Mouse (Mus musculus) heart, adult 18-20 months (tissue): ENCODE results near the gene Wnt11. TPM values are rescaled to one million over a fixed set of nuclear protein-coding genes. Genes with fewer than 3 reads are reported as not detected.

ENCODE experiments used
- DNase-seq, 2 experiments: peaks; one replicate each; pipeline ENCODE4 v3.0.0; 2021 to 2022; ENCODE audit warnings: mixed read lengths in 1 of 2
- long read RNA-seq, 2 experiments: library from polyadenylated mRNA; stranded (forward); transcript quantifications; one replicate each; pipeline ENCODE4 v2.0.0; 2021
- total RNA-seq, 2 experiments: library from RNA; stranded (reverse); gene quantifications; 2 replicates each; pipeline ENCODE4 v1.2.3; 2021

Gene Wnt11
- total RNA-seq: 1 to 10 TPM; 5.2 to 5.8 TPM
- long read RNA-seq, experiment 1, partial matches to known transcripts: 1 of 4 reads
- long read RNA-seq, experiment 1, other reads (novel, unspliced or antisense): 3 of 4 reads
- long read RNA-seq, experiment 2, partial matches to known transcripts: 0 of 1 reads
- long read RNA-seq, experiment 2, other reads (novel, unspliced or antisense): 1 of 1 reads

- peak; percentile 70 to 75 for DNase-seq
Measured at GRCm38 (mm10) chr7:98834711-98835321, at the start of gene Wnt11. Gene Wnt11 (plus strand): TSS chr7:98835112.

- DNase-seq: no peak
Measured at GRCm38 (mm10) chr7:98786792-98787612, 47.9 kb upstream of the Wnt11 start.

DNA sequence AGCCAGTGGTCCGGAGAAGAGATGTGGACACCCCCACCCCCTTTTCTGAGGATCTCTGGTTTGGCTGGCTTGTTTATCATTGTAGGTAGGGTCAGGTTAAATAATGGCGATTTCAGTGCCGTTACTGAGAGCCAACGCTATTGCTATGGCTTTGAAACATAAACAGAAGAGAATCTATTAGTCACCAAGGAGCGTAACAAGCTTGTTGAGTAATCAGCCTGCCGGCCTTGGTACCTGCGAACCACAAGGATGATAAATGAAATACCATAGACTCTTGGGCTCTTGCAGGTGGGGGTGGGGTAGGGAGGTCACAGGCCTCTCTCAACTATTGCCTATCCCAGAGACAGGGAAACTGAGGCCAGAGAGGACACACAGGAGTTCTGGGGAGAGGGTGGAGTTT, 46.2 kb upstream of the Wnt11 start:
- DNase-seq: no peak

- DNase-seq: peak; percentile 49 to 73
Measured at GRCm38 (mm10) chr7:98789121-98789520, 45.8 kb upstream of the Wnt11 start.

DNA sequence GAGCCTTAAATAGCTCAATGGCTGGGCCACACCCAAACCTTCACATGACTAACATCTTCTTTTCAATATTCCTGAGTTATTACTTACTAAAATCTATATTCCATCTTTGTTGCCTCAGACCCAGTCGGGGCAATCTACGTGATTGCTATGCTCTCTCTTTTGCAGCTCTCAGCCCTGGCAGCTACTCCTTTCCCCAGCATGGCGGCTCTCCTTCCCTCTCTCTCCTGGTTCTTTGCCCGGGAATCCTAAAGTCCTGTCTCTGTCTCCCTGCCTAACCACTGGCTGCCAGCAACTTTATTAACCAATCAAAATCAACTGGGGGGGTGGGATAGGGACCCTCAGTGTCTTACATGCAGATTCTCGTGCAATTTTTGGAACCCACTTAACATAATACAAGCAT, 43.0 kb upstream of the Wnt11 start:
- no peak for DNase-seq

DNA sequence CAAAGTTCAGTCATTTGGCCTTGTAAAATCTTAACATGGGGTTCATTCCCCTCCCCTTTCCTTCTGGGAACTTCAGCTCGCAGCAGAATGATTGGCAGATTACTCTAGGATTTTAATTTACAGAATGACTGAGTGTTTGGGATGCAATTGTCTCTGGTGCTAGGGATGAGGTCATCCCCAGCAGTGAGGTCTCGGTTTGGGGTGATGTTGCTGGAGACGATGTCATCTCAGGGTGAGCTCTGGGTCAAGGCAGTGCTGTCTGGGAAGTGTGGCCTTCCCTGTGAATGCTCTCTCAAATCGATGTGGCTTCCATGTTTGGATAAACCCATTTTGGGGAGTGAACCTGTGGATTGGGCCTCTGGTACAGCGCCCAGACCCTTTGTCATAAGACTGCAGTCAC, 41.1 kb upstream of the Wnt11 start:
- DNase-seq: no peak

DNA sequence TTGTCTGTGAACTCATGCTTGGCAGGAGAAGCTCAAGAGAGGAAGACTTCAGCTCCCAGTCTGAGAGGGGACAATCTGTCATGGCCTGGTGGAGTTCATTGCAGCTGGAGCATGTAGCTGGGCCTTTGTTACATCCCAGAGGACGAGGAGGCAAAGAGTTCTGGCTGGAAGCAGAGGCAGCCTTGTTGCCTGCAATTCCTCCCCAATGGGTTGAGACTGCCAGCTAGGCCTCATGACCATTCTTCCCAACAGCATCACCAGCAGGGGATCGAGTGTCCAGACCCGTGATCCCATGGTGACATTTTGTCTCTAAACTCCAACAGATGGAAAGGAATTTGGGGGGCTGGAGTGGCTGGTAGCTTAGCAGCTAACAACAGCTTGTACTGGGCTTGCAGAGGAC, 40.5 kb upstream of the Wnt11 start:
- DNase-seq: peak; percentile 52 to 74

DNA sequence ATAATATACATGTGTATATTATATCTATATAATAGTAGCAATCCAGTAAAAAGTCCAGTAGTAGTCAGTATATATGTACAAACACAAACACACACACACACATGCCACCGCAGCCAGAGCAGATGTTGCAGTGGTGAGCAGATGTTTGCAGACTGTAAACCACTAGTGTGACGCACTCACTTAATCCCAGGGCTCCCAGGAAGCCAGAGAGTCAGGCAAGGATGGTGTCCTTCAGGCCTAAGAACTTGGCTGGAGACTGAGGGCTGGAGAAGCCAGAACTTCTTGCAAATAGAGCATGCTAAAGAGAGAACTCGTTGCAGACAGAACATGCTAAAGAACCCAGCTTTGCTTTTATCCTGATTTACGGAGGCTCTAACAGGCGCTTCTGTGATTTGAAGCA, 39.3 kb upstream of the Wnt11 start:
- DNase-seq: peak in 1 of 2 experiments; percentile 63

DNA sequence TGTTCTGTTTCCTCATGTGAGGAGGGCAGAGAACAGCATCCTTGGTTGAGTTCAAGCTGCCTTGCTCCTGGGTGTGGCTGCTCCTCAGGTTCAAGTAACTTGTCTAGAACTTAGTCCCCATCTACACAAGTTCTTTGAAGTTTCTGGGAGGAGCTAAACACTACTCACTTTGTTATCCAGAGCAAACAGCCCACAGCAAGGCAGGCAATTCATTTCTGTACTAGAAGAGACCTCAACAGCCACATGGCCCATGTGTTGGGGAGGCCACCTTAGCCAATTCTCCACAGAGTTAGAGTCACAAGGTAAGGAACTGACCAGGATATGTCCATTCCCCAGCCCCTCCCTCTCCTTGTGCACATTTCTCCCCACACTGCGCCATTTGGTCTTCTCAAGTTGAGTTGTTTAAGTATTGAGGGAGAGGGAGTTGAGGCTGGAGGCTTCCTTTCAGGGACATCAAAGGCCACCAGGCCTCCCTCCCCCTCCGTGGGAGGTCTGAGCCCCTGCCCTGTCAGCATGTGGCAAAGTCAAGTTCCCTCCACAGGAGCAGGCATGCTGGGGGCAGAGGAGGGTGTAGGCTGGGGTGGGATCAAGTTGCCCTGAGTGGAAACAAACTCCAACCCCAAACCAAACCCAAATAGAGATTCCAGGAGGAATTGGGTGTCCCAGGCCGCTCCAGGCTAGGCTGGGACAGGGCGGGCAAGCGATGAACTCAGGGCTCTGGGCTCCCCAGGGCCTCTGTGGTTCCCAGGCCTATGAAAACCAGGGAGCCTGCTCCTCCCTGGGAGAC, 37.4 kb upstream of the Wnt11 start:
- no peak for DNase-seq

- no peak for DNase-seq
Measured at GRCm38 (mm10) chr7:98798134-98798417, 36.8 kb upstream of the Wnt11 start.

DNA sequence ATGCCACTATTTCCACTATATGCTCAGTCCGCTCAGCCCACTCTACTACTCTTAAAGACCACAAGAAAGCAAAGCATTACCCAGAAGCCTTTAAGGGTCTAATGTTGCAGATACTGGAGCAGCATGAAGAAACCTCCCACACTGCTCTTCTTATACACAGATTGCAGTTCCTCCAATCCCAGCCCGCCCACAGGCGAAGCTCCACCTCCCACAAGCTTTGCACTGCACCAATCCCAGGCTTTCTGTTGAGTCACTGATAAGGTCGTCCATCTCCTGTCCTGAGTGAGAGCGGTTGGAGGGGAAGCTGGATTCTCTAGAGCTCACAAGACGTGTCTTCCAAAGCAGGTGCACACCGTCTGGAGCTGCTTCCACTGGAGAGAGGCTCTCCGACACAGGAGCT, 34.5 kb upstream of the Wnt11 start:
- no peak for DNase-seq

- DNase-seq: peak; percentile 54 to 72
Measured at GRCm38 (mm10) chr7:98801086-98801485, 33.8 kb upstream of the Wnt11 start.

DNA sequence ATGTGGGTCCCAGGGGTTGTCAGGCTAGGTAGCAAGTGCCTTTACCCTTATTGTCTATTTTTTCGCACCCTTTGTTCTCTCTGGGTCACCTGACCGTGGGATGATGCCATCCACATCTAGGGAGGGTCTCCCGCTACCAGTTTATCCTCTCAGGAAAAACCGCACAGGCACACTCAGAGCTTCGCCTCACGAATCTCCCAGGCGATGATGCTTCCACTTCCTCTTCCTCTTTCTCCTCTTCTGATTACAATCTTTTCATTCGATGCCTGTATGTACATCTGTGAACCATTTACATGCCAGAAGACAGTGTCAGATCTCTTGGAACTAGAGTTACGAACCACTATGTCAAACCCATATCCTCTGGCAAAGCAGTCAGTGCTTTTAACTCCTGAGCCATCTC, 31.7 kb upstream of the Wnt11 start:
- no peak for DNase-seq

- DNase-seq: no peak
Measured at GRCm38 (mm10) chr7:98804841-98805772, 29.8 kb upstream of the Wnt11 start.

DNA sequence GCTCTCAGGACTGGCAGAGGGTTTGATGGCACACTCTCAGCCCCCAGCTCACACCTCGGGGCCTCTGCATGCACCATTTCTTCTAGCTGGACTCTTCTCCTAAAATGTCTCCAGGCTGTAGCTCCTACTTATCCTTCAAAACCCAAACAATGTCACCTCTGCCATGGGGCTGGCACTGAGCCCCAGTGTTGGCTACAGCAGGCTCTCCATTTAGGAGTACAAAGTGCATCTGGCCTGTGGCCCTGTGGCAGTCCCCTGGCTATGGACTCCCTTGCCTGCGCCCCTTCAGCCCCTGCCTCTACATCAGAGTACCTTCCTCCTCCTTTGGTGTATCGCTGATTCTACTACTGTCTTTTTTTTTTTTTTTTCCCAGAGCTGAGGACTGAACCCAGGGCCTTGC, 28.0 kb upstream of the Wnt11 start:
- no peak for DNase-seq

- no peak for DNase-seq
Measured at GRCm38 (mm10) chr7:98809372-98809771, 25.5 kb upstream of the Wnt11 start.

DNA sequence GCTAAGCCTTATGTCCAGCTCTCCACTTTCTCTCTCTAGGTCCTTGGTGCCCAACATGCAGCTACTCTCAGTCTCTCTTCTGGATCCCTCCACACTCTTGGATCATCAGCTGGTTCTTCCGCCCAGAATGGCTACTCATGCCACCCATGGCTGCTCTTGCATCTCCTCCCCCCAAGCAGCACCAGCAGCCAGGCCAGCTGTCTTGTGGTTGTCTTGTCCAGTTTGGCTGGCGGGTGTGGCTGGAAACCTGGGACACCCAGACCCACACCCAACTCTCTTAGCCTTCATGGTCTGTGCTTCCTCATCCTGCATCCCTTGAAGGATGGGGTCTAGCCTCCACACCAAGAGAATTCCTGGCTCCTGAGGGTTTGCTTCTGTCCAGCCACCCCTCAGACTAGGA, 24.3 kb upstream of the Wnt11 start:
- no peak for DNase-seq

DNA sequence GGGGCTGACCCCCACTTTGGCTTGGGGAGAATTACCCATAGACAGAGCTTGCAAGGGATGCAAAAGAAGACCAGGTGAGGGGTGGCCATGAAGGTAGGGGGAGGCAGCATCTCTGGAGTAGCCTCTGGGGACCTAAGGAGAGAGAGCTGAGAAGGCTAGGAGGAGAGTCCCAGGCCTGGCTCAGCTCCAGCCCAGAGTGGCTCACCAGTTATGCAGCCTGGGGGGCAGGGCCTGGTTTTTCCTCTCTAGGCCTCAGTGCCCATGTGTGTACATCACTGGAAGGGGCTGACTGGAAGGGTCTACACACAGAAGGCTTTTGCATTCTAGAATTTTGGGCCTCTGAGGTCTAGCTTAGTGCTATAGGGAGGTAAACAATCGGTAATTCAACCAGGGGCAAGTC, 14.4 kb upstream of the Wnt11 start:
- no peak for DNase-seq

DNA sequence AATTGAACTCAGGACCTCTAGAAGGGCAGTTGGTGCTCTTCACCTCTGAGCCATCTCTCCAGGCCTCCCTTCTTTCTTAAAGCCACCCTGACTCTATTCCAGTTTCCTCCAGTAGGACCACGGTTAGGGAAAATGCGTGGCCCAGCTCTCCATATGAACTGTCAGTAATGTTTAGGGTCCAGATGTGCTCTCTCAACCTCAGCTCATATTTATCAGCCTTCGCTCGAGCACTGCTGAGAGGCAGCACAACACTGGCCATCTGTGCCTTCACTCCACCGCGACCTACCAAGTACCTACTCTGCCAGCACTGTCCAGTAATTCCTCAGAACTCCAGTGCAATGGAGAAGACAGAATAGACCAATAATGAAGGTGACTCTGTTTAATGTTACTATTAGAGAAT, 12.0 kb upstream of the Wnt11 start:
- DNase-seq: no peak

DNA sequence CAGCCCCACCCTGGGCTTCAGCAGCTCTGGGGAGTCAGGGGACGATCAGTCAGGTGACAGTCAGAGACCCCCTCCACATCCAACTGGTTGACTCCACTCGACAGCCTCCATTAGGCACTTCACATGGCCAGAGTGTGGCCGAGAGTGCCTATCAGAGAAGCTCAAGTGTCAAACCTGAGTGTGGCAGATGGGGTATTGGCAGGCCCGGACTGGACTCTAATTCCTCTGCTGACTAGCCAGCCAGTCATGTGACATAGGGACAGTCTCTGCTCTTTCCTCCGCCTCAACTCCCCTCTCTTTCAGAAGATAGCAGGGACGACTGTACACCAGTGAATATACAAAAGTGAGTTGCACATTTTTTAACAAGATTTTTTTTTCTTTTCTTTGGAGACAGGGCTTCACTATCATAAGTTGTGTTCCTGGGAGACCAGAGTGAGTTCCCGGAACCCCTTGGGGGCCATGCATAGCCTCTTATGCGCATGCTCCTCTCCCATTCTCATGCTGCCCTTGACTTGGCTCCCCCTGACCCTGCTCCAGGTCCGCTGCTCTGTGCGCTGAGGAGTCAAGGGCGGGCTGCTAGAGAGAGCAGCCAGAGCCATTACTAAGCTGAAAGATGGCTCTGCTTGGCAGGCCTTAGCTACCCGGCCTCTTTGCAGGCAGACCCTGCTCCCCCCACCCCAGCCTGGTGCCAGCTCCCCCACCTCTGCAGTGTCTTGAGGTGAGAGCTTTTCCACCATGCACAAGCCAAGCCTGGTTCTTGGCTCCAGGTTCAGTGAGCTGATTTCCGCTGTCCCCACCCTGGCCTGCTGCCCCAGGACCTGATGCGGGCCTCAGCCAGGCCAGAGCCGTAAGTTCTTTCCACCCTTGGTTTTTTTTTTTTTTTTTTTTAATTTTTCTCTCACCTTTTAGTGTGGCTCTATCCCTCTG, 10.8 kb upstream of the Wnt11 start:
- no peak for DNase-seq

DNA sequence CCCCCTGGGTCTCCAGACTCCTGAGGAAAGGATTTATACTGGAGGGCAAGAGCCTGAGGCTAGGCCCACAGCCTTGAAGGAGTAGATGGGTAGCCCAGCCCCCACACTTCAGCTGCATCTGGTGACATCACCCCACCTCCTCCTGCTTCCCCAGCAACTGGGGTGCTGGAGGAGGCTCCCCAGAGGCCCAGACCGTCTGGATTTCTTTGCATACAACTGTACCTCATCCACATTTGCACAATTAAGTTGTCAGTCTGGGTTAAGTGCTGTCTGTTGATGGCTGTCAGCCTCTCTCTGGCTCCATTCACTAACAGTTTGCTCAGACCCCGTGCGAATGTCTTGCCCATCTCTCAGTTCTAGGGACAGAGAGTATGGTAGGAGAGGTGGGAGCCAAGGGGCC, 6.9 kb upstream of the Wnt11 start:
- DNase-seq: no peak
